Mouse (Mus musculus) small intestine, adult 2 months (tissue): ENCODE results near the gene Cx3cl1. TPM values are rescaled to one million over a fixed set of nuclear protein-coding genes. Genes with fewer than 3 reads are reported as not detected.

Experiments
- H3K27ac ChIP-seq: fragments of 200-500 bp; 2 replicates; pipeline ENCODE4 v1.5.1; 2012; ENCODE audit warnings: low read depth, low read length, control low read depth, inconsistent platforms; ENCODE audit not compliant: insufficient read depth
- H3K27me3 ChIP-seq: fragments of 200-500 bp; 2 replicates; pipeline ENCODE4 v1.6.1; 2012; ENCODE audit warnings: mild to moderate bottlenecking, moderate library complexity, low read length, inconsistent platforms; ENCODE audit not compliant: control insufficient read depth, insufficient read depth
- H3K36me3 ChIP-seq: fragments of 200-500 bp; 2 replicates; pipeline ENCODE4 v1.6.1; 2012; ENCODE audit warnings: mild to moderate bottlenecking, low read length, control low read depth, inconsistent platforms; ENCODE audit not compliant: control insufficient read depth, insufficient read depth
- H3K4me1 ChIP-seq: fragments of 200-500 bp; 2 replicates; pipeline ENCODE4 v1.6.1; 2012; ENCODE audit warnings: low read length, inconsistent platforms, mixed read lengths; ENCODE audit not compliant: control insufficient read depth, insufficient read depth, insufficient read length
- H3K4me3 ChIP-seq: fragments of 200-500 bp; 2 replicates; pipeline ENCODE4 v1.5.1; 2012; ENCODE audit warnings: low read depth, mild to moderate bottlenecking, control low read depth, inconsistent platforms, low read length, moderate library complexity
- CTCF ChIP-seq: fragments of 200-500 bp; IDR thresholded peaks from 2 replicates; pipeline ENCODE4 v1.5.1; 2012; ENCODE audit warnings: low read depth, mild to moderate bottlenecking, control low read depth, inconsistent platforms, low read length, moderate library complexity, mixed read lengths; ENCODE audit not compliant: insufficient replicate concordance, insufficient read length; ENCODE audit errors: extremely low read depth
- POLR2A ChIP-seq: fragments of 200-500 bp; IDR thresholded peaks from 2 replicates; pipeline ENCODE4 v1.6.1; 2012; ENCODE audit warnings: low read depth, mild to moderate bottlenecking, control low read depth, inconsistent platforms, low read length, moderate library complexity
- WGBS: fragments of 180-500 bp; shearing (Covaris S2); methylation state at CpG from one replicate; pipeline ENCODE4 v1.1.7; 2018; 5-methylcytosine and 5-hydroxymethylcytosine counted together
- polyA plus RNA-seq: library from polyadenylated mRNA; depleted of rRNA; stranded (reverse); fragments of >200 nt; gene quantifications from 2 replicates; pipeline ENCODE4 v1.2.3, GENCODE M21; 2012

The Cx3cl1 gene
- polyA plus RNA-seq, 1 experiment: 160 TPM

- no peak overlapping the region for H3K4me3 ChIP-seq
- WGBS: 65% methylated on average over 5 of the region's 5 CpGs
These were observed 39.0 kb downstream of the Cx3cl1 start for GRCm38 (mm10) chr8:94810855-94811254.

GRCm38 (mm10) chr8:94811654-94812053 lies 39.8 kb downstream of the Cx3cl1 start:
- H3K4me1 ChIP-seq: no peaks in the 10 kb centered on the region
- H3K27ac ChIP-seq: no peak overlapping the region
- no peak overlapping the region for H3K4me3 ChIP-seq
- H3K36me3 ChIP-seq: no peaks in the 10 kb centered on the region
- TF ChIP-seq CTCF (no peak), POLR2A (no peak)
- H3K27me3 ChIP-seq: no peaks in the 10 kb centered on the region
- 85% methylated on average over 6 of the region's 6 CpGs for WGBS

More at GRCm38 (mm10) chr8:94810855-94811254, 39.0 kb downstream of the Cx3cl1 start:
- no peak overlapping the region for H3K27ac ChIP-seq
- H3K36me3 ChIP-seq: no peaks in the 10 kb centered on the region
- TF ChIP-seq CTCF: no peak
- no peak for TF ChIP-seq POLR2A
- H3K4me1 ChIP-seq: no peaks in the 10 kb centered on the region
- H3K27me3 ChIP-seq: no peaks in the 10 kb centered on the region

- H3K27me3 ChIP-seq: no peaks in the 10 kb centered on the region
- WGBS: 33% methylated on average over 6 of the region's 6 CpGs
- H3K4me3 ChIP-seq: no peak overlapping the region
- H3K36me3 ChIP-seq: no peaks in the 10 kb centered on the region
- TF ChIP-seq CTCF: no peak
- H3K27ac ChIP-seq: no peak overlapping the region
- H3K4me1 ChIP-seq: no peaks in the 10 kb centered on the region
These were observed 40.9 kb downstream of the Cx3cl1 start for GRCm38 (mm10) chr8:94812645-94813098.

- no peaks in the 10 kb centered on the region for H3K36me3 ChIP-seq
- no peak overlapping the region for H3K27ac ChIP-seq
- TF ChIP-seq POLR2A (no peak), CTCF (peak; percentile 24; the same call in 1 of the 2 replicates)
- no peak overlapping the region for H3K4me3 ChIP-seq
- H3K4me1 ChIP-seq: no peaks in the 10 kb centered on the region
- no peaks in the 10 kb centered on the region for H3K27me3 ChIP-seq
- WGBS: 0% methylated on average over 1 of the region's 1 CpGs
These were observed 42.7 kb downstream of the Cx3cl1 start for GRCm38 (mm10) chr8:94814556-94814955.

- Histone ChIP-seq H3K4me3 (no peak overlapping the region), H3K36me3 (peaks cover 18% of the 10 kb centered on the region), H3K27me3 (no peaks in the 10 kb centered on the region), H3K4me1 (no peaks in the 10 kb centered on the region; the same call in 1 of the 2 replicates), H3K27ac (no peak overlapping the region)
- 89% methylated on average over 11 of the region's 11 CpGs for WGBS
- no peak for TF ChIP-seq POLR2A
- no peak for TF ChIP-seq CTCF
These were observed 46.1 kb downstream of the Cx3cl1 start for GRCm38 (mm10) chr8:94817933-94818332.

- no peak overlapping the region for H3K27ac ChIP-seq
- no peaks in the 10 kb centered on the region; the same call in 1 of the 2 replicates for H3K4me1 ChIP-seq
- TF ChIP-seq CTCF: no peak
- no peak for TF ChIP-seq POLR2A
- peaks cover 33% of the 10 kb centered on the region for H3K36me3 ChIP-seq
- H3K4me3 ChIP-seq: no peak overlapping the region
- no peaks in the 10 kb centered on the region for H3K27me3 ChIP-seq
- WGBS: 66% methylated on average over 6 of the region's 6 CpGs
These were observed 47.9 kb downstream of the Cx3cl1 start for GRCm38 (mm10) chr8:94819671-94820179.

GRCm38 (mm10) chr8:94820553-94820952 lies 48.7 kb downstream of the Cx3cl1 start:
- Histone ChIP-seq H3K4me1 (no peaks in the 10 kb centered on the region; the same call in 1 of the 2 replicates), H3K36me3 (peaks cover 40% of the 10 kb centered on the region), H3K4me3 (no peak overlapping the region), H3K27ac (no peak overlapping the region), H3K27me3 (no peaks in the 10 kb centered on the region)
- WGBS: 86% methylated on average over 7 of the region's 7 CpGs
- TF ChIP-seq POLR2A: no peak
- no peak for TF ChIP-seq CTCF
